Mouse (Mus musculus) testis, adult 2 months (tissue): Measurements from ENCODE around the gene Fam107b. TPM values are rescaled to one million over a fixed set of nuclear protein-coding genes. Genes with fewer than 3 reads are reported as not detected.

ENCODE experiments used
- H3K27ac ChIP-seq: fragments of 200-500 bp; 2 replicates; pipeline ENCODE4 v1.5.1; 2012; ENCODE audit warnings: low read depth, low read length; ENCODE audit not compliant: control insufficient read depth, insufficient read depth
- H3K27me3 ChIP-seq: fragments of 200-500 bp; 2 replicates; pipeline ENCODE4 v1.6.1; 2012; ENCODE audit warnings: mild to moderate bottlenecking, low read length, moderate library complexity; ENCODE audit not compliant: control insufficient read depth, insufficient read depth
- H3K36me3 ChIP-seq: fragments of 200-500 bp; 2 replicates; pipeline ENCODE4 v1.6.1; 2012; ENCODE audit warnings: mild to moderate bottlenecking, low read length; ENCODE audit not compliant: control insufficient read depth, insufficient read depth
- H3K4me1 ChIP-seq: fragments of 200-500 bp; 2 replicates; pipeline ENCODE4 v1.6.1; 2012; ENCODE audit warnings: low read length; ENCODE audit not compliant: control insufficient read depth, insufficient read depth
- H3K4me3 ChIP-seq: fragments of 200-500 bp; 2 replicates; pipeline ENCODE4 v1.5.1; 2012; ENCODE audit warnings: low read depth, mild to moderate bottlenecking, low read length, moderate library complexity, mixed read lengths; ENCODE audit not compliant: control insufficient read depth
- CTCF ChIP-seq: fragments of 200-500 bp; IDR thresholded peaks from 2 replicates; pipeline ENCODE4 v1.5.1; 2012; ENCODE audit warnings: low read depth, mild to moderate bottlenecking, inconsistent platforms, low read length, moderate library complexity; ENCODE audit not compliant: control insufficient read depth, insufficient read depth, insufficient replicate concordance
- POLR2A ChIP-seq: fragments of 200-500 bp; IDR thresholded peaks from 2 replicates; pipeline ENCODE4 v1.6.1; 2012; ENCODE audit warnings: low read depth, mild to moderate bottlenecking, inconsistent platforms, low read length, moderate library complexity; ENCODE audit not compliant: control insufficient read depth
- polyA plus RNA-seq: library from polyadenylated mRNA; depleted of rRNA; stranded (reverse); fragments of >200 nt; gene quantifications from 2 replicates; pipeline ENCODE4 v1.2.3, GENCODE M21; 2012

Fam107b gene
- polyA plus RNA-seq, 1 experiment: 75.0 TPM

- Histone ChIP-seq H3K4me3 (peak overlapping the region; percentile 67), H3K36me3 (no peaks in the 10 kb centered on the region; the same call in 1 of the 2 replicates), H3K4me1 (no peaks in the 10 kb centered on the region), H3K27ac (peak overlapping the region; percentile 84), H3K27me3 (no peaks in the 10 kb centered on the region)
- no peak for TF ChIP-seq CTCF
- no peak for TF ChIP-seq POLR2A
Measured at GRCm38 (mm10) chr2:3769786-3770318, 199.6 kb downstream of the Fam107b start.

- H3K4me3 ChIP-seq: peak overlapping the region; percentile 67
- H3K36me3 ChIP-seq: no peaks in the 10 kb centered on the region; the same call in 1 of the 2 replicates
- no peaks in the 10 kb centered on the region for H3K27me3 ChIP-seq
- TF ChIP-seq CTCF: no peak
- no peak overlapping the region for H3K27ac ChIP-seq
- H3K4me1 ChIP-seq: no peaks in the 10 kb centered on the region
Measured at GRCm38 (mm10) chr2:3770383-3770782, 200.1 kb downstream of the Fam107b start.

- no peaks in the 10 kb centered on the region; the same call in 1 of the 2 replicates for H3K36me3 ChIP-seq
- no peak for TF ChIP-seq POLR2A
- peak overlapping the region; percentile 54 for H3K4me3 ChIP-seq
- no peaks in the 10 kb centered on the region for H3K27me3 ChIP-seq
- H3K27ac ChIP-seq: no peak overlapping the region
- no peaks in the 10 kb centered on the region for H3K4me1 ChIP-seq
Measured at GRCm38 (mm10) chr2:3771483-3771882, 201.2 kb downstream of the Fam107b start.

GRCm38 (mm10) chr2:3773089-3773488 lies 202.8 kb downstream of the Fam107b start:
- H3K27me3 ChIP-seq: no peaks in the 10 kb centered on the region
- no peak overlapping the region for H3K4me3 ChIP-seq
- H3K36me3 ChIP-seq: no peaks in the 10 kb centered on the region; the same call in 1 of the 2 replicates
- TF ChIP-seq CTCF: no peak
- TF ChIP-seq POLR2A: no peak
- H3K27ac ChIP-seq: no peak overlapping the region
- no peaks in the 10 kb centered on the region for H3K4me1 ChIP-seq

- H3K4me3 ChIP-seq: no peak overlapping the region
- no peak for TF ChIP-seq POLR2A
- TF ChIP-seq CTCF: no peak
- H3K36me3 ChIP-seq: no peaks in the 10 kb centered on the region
- no peaks in the 10 kb centered on the region for H3K27me3 ChIP-seq
- H3K4me1 ChIP-seq: no peaks in the 10 kb centered on the region
- H3K27ac ChIP-seq: no peak overlapping the region
Measured at GRCm38 (mm10) chr2:3775569-3775968, 205.3 kb downstream of the Fam107b start.

- H3K27ac ChIP-seq: no peak overlapping the region
- H3K4me3 ChIP-seq: no peak overlapping the region
- TF ChIP-seq CTCF: no peak
- no peak for TF ChIP-seq POLR2A
- no peaks in the 10 kb centered on the region for H3K4me1 ChIP-seq
- H3K27me3 ChIP-seq: no peaks in the 10 kb centered on the region
- no peaks in the 10 kb centered on the region for H3K36me3 ChIP-seq
Measured at GRCm38 (mm10) chr2:3776045-3776444, 205.8 kb downstream of the Fam107b start.

- no peaks in the 10 kb centered on the region for H3K27me3 ChIP-seq
- no peaks in the 10 kb centered on the region for H3K4me1 ChIP-seq
- no peaks in the 10 kb centered on the region for H3K36me3 ChIP-seq
- H3K27ac ChIP-seq: no peak overlapping the region
- no peak overlapping the region for H3K4me3 ChIP-seq
- TF ChIP-seq POLR2A (no peak), CTCF (no peak)
Measured at GRCm38 (mm10) chr2:3777696-3778095, 207.4 kb downstream of the Fam107b start.

GRCm38 (mm10) chr2:3785546-3785945 lies 215.3 kb downstream of the Fam107b start:
- Histone ChIP-seq H3K27ac (no peak overlapping the region), H3K36me3 (no peaks in the 10 kb centered on the region), H3K27me3 (no peaks in the 10 kb centered on the region), H3K4me3 (no peak overlapping the region), H3K4me1 (no peaks in the 10 kb centered on the region)
- TF ChIP-seq CTCF (no peak), POLR2A (no peak)
